Mouse (Mus musculus): Measurements from ENCODE around the gene Tmem102. TPM values are rescaled to one million over a fixed set of nuclear protein-coding genes. Genes with fewer than 3 reads are reported as not detected.

Tmem102 gene
- total RNA-seq, 2 experiments from 2014 or later: 0.23 TPM; not detected in 1

- Histone ChIP-seq H3K27ac (no peak within 1 kb of the TSS), H3K4me3 (no peak within 1 kb of the TSS)
- no peak for DNase-seq (ENCODE audit: extremely low spot score in 1 of 2, low spot score in 2 of 2)
- TF ChIP-seq CTCF (IDR thresholded peaks at IDR 0.05): no peak
- intact Hi-C loops (cut with DNase I): no loop called here
Observed at GRCm38 (mm10) chr11:69818365-69818764, 12.9 kb upstream of the Tmem102 start, which contains the start of gene Spem2. Spem2 (minus strand) TSS chr11:69818465.

GRCm38 (mm10) chr11:69816520-69816919 is 11.1 kb upstream of the Tmem102 start:
- TF ChIP-seq CTCF (IDR thresholded peaks at IDR 0.05): no peak
- intact Hi-C loops (cut with DNase I): no loop called here
- DNase-seq (ENCODE audit: extremely low spot score in 1 of 2, low spot score in 2 of 2): no peak
- Histone ChIP-seq H3K4me3 (no peak overlapping the region), H3K27ac (no peak overlapping the region)

- H3K4me3 ChIP-seq: no peak within 1 kb of the TSS
- intact Hi-C loops (cut with DNase I): no loop called here
- no peak within 1 kb of the TSS for H3K27ac ChIP-seq
- TF ChIP-seq CTCF (IDR thresholded peaks at IDR 0.05): no peak
- DNase-seq (ENCODE audit: extremely low spot score in 1 of 2, low spot score in 2 of 2): no peak
Observed at GRCm38 (mm10) chr11:69815155-69815554, 9.7 kb upstream of the Tmem102 start, which contains the start of gene Gm39566. Gm39566 (minus strand) TSS chr11:69815298.

- H3K27ac ChIP-seq: no peak overlapping the region
- no peak for TF ChIP-seq CTCF (IDR thresholded peaks at IDR 0.05)
- intact Hi-C loops (cut with DNase I): loop anchor here (5.0 kb wide), 1 partner anchor 52 kb away; no protein-coding TSS in a partner anchor
Observed at GRCm38 (mm10) chr11:69810280-69810679, 4.9 kb upstream of the Tmem102 start.

GRCm38 (mm10) chr11:69807641-69808040 is 2.2 kb upstream of the Tmem102 start:
- TF ChIP-seq CTCF (IDR thresholded peaks at IDR 0.05): no peak
- no peak overlapping the region for H3K27ac ChIP-seq
- intact Hi-C loops (cut with DNase I): no loop called here
- no peak overlapping the region for H3K4me3 ChIP-seq
- no peak for DNase-seq (ENCODE audit: extremely low spot score in 1 of 2, low spot score in 2 of 2)

More at GRCm38 (mm10) chr11:69810280-69810679, 4.9 kb upstream of the Tmem102 start:
- DNase-seq (ENCODE audit: extremely low spot score in 1 of 2, low spot score in 2 of 2): no peak
- no peak overlapping the region for H3K4me3 ChIP-seq

- intact Hi-C loops (cut with DNase I): no loop called here
- H3K4me3 ChIP-seq: no peak overlapping the region
Observed at GRCm38 (mm10) chr11:69806378-69806777, 954 bp upstream of the Tmem102 start.

GRCm38 (mm10) chr11:69804652-69804940 is 828 bp downstream of the Tmem102 start:
- Histone ChIP-seq H3K27ac (no peak overlapping the region), H3K4me3 (no peak overlapping the region; the same call in 1 of the 2 replicates)
- DNase-seq (ENCODE audit: extremely low spot score in 1 of 2, low spot score in 2 of 2): no peak
- no peak for TF ChIP-seq CTCF (IDR thresholded peaks at IDR 0.05)
- intact Hi-C loops (cut with DNase I): loop anchor here (5.0 kb wide), 1 partner anchor 73 kb away; the partner anchor contains the start of gene Tmem95

More at GRCm38 (mm10) chr11:69806378-69806777, 954 bp upstream of the Tmem102 start:
- DNase-seq (ENCODE audit: extremely low spot score in 1 of 2, low spot score in 2 of 2): no peak
- TF ChIP-seq CTCF (IDR thresholded peaks at IDR 0.05): no peak; the same call in 1 of the 2 replicates
- no peak overlapping the region for H3K27ac ChIP-seq

- Histone ChIP-seq H3K27ac (peak overlapping the region; percentile 46; the same call in 1 of the 2 replicates), H3K4me3 (peak overlapping the region; percentile 52)
- intact Hi-C loops (cut with DNase I): loop anchor here (2.0 to 5.0 kb wide), 4 partner anchors 33 to 73 kb away; partner anchors contain the start of genes Nlgn2, Polr2a and Tmem95
- TF ChIP-seq CTCF (IDR thresholded peaks at IDR 0.05): peak; percentile 72
- DNase-seq (ENCODE audit: extremely low spot score in 1 of 2, low spot score in 2 of 2): peak; percentile 68 to 79
Observed at GRCm38 (mm10) chr11:69803786-69804651, 1.4 kb downstream of the Tmem102 start.

- peak overlapping the region; percentile 46; the same call in 1 of the 2 replicates for H3K27ac ChIP-seq
- DNase-seq (ENCODE audit: extremely low spot score in 1 of 2, low spot score in 2 of 2): no peak
- H3K4me3 ChIP-seq: peak overlapping the region; percentile 52
- intact Hi-C loops (cut with DNase I): loop anchor here (2.0 to 5.0 kb wide), 4 partner anchors 33 to 74 kb away; partner anchors contain the start of genes Nlgn2, Polr2a and Tmem95
- TF ChIP-seq CTCF (IDR thresholded peaks at IDR 0.05): no peak
Observed at GRCm38 (mm10) chr11:69803328-69803727, 2.1 kb downstream of the Tmem102 start.

GRCm38 (mm10) chr11:69802648-69803105 is 2.7 kb downstream of the Tmem102 start:
- peak; percentile 80 to 88 for DNase-seq (ENCODE audit: extremely low spot score in 1 of 2, low spot score in 2 of 2)
- peak overlapping the region; percentile 52 for H3K4me3 ChIP-seq
- H3K27ac ChIP-seq: peak overlapping the region; percentile 59
- no peak for TF ChIP-seq CTCF (IDR thresholded peaks at IDR 0.05)
- intact Hi-C loops (cut with DNase I): loop anchor here (2.0 to 5.0 kb wide), 4 partner anchors 34 to 75 kb away; partner anchors contain the start of genes Nlgn2, Polr2a and Tmem95

- Histone ChIP-seq H3K4me3 (peak within 1 kb of the TSS; percentile 52), H3K27ac (peak within 1 kb of the TSS; percentile 59)
- TF ChIP-seq CTCF (IDR thresholded peaks at IDR 0.05): no peak
- DNase-seq (ENCODE audit: extremely low spot score in 1 of 2, low spot score in 2 of 2): no peak
- intact Hi-C loops (cut with DNase I): loop anchor here (5.0 kb wide), 1 partner anchor 76 kb away; the partner anchor contains the start of gene Tmem95
Observed at GRCm38 (mm10) chr11:69801379-69801977, 3.9 kb downstream of the Tmem102 start, which contains the start of gene Fgf11. Fgf11 (minus strand) TSS chr11:69801857.

All from left cerebral cortex, adult 2 months (tissue).